Mouse (Mus musculus) testis, adult 2 months (tissue): ENCODE measurements at regions not wholly inside any gene's neighbourhood (a gene's known extent, or its start where the extent isn't known, plus 50 kb on each side); places are given as distances from the start of the nearest gene placed in this dataset.

ENCODE experiments used
- CTCF ChIP-seq: fragments of 200-500 bp; IDR thresholded peaks from 2 replicates; pipeline ENCODE4 v1.5.1; 2012; ENCODE audit warnings: low read depth, mild to moderate bottlenecking, inconsistent platforms, low read length, moderate library complexity; ENCODE audit not compliant: control insufficient read depth, insufficient read depth, insufficient replicate concordance
- POLR2A ChIP-seq: fragments of 200-500 bp; IDR thresholded peaks from 2 replicates; pipeline ENCODE4 v1.6.1; 2012; ENCODE audit warnings: low read depth, mild to moderate bottlenecking, inconsistent platforms, low read length, moderate library complexity; ENCODE audit not compliant: control insufficient read depth

GRCm38 (mm10) chr5:147791121-147791520 is 65.3 kb upstream of the Flt1 start:
- TF ChIP-seq POLR2A, result no peak
- TF ChIP-seq CTCF, result no peak
